Mouse (Mus musculus) cerebellum, adult 18-20 months (tissue): Measurements from ENCODE around the gene Ntrk3.
A peak's percentile ranks its signal among the peaks of the same experiment; 100 is the strongest.

Experiments used
- DNase-seq, 2 experiments: peaks; one replicate each; pipeline ENCODE4 v3.0.0; 2021

Gene Ntrk3

DNA sequence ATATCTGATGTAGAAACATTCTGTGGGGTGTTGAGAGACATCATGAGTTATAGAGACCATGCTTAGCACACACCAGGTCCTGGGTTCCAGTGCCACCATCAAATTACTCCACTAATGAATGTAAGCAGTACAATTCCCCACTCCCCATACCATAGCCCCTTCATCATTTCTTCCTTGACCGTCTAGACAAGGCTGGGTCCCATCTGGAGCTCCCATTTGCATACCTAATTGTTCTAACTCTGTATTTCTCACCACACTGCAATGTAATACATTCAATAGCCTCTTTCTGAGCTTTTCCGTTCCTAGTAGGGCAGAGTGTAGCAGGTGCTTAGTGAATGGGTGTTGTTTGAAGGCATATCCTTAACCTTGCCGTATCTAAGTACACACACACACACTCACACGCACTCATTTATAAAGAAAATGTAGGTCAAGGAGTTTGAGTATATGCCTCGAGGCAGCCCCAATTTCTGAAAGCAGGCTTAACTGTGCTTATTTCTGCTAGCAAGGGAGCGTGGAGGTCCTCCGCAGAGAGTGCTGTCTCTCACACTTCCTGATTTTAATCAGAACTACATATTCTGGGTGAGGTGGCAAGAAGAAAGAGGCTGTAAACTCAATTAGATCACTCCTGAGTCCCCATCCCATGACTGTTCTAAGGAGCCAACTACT, 17.9 kb downstream of the Ntrk3 start:
- DNase-seq: no peak

DNA sequence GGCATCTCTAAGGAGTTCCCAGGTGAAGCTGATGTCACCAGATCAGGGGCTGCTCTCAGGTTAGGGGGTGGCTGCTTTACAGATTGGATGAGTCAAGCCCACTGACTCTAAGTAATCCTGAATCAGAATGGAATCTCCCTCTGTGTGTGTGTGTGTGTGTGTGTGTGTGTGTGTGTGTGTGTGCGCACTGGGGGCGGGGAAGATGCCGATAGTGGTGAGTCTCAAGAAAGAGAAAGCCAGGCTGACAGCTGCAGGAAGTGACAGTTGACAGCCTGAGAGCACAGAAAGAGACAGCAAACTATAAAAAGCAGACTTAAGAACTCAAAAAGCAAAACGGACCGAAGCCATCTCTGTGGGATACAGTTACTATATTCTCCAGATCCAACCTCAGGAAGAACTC, 18.7 kb downstream of the Ntrk3 start:
- DNase-seq: no peak

DNA sequence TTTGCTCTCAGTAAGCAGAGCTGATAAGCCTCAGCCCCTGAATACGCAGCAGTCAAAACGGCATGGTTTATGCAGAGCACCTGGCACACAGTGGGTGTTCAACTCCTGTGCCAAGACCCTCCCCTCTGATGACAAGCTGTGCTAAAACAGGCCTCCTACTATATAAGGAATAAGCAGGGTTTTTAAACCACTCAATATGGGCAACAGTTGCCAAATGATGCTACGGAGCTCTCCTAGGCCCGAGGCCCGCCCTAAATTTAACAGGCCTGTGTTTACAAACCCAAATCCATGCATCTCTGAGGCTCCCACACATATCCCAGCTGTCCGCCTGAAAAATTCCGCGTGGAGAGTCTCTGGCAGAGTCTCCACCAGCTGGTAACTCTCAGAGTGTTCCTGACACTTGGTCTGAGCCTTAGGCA, 19.6 kb downstream of the Ntrk3 start:
- peak; percentile 60 to 64 for DNase-seq

DNA sequence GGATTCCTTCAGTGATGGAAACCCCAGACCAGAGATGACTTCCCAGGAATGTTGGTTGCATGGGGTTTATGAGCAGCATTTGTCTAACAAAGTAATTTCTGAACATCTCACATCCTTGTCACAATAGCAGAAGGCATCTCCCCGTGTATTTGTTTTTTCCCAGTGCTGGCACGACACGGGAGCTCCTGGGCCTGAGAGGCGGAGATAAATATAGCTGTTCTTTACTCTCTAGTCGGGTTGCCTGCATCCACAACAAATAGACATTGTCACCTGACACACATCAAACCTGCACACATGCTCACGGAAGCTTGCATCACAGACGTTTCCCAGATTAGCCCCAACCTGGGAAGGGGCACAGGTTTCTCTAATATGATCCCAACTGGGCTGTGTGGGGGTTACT, 30.1 kb downstream of the Ntrk3 start:
- no peak for DNase-seq

DNA sequence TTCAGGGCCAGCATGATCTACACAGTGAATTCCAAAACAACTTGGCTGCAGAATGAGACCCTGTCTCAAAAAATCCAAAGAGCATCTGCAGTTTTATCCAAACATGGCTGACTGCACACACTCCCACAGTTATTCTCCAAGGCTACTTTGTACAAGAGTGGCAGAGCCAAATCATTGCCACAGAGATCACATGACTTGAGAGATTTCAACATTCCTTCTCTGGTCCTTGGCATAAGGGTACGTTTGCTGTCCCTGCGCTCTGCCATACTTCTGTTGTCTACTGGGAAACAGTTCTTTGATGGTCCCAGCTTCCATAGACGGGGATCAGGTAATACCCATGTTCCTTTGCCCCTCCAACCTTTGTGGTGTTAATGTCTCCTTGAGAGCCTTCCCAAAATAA, 30.7 kb downstream of the Ntrk3 start:
- no peak for DNase-seq

DNA sequence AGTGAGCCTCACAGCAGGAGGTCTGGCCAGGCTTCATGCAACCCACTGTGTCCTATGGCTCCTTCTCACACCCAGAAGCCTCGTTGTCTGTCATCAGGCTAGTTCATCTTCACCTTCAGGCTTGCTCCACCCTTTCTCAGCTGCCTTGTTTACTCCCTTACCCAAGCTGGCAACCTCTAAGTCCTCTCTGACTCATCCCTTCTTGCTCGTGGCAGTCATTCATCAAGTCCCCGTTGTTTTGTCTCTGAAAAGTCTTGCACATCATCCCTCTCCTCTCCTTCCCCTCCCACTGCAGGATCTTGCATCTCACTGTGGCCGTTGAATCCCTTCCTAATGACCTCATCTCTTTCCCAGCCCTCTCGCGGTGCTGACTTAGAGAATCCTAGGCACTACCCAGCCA, 35.1 kb downstream of the Ntrk3 start:
- DNase-seq: no peak

DNA sequence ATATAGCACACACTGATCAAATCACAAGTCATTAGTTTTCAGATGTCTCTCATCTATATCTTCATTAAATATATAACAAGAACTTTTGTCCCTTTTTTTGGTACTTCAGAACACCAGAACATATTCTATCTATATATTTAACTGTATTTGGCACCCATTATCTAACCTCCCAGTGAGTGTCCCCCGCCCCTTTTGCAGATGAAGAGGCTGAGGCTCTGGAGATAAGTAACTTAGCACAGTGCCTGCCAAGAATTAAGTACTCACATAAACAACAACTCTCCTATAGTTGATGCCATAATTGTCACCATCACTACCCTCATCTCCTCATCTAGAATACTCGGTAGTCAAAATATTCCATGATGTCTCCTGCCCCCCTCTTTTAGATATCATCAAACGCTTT, 42.6 kb downstream of the Ntrk3 start:
- DNase-seq: no peak

DNA sequence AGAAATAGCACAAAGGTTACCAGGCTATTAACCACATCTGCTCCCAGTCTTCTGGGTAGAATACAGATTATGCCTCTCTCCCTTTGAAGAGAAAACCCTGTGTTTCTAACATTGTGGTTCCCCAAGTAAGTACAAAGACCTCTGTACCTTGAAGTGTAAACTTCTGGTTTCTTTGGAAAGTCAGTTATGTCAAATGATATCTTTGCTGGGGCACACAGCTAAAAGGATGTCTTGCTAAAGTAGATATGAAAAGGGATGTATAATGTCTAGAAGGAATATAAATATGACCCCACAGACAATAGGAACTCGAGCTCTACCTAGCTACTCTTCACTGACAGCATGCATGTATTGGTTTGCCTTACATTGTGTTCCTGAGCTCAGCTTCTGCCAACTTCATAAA, 44.7 kb downstream of the Ntrk3 start:
- no peak for DNase-seq

DNA sequence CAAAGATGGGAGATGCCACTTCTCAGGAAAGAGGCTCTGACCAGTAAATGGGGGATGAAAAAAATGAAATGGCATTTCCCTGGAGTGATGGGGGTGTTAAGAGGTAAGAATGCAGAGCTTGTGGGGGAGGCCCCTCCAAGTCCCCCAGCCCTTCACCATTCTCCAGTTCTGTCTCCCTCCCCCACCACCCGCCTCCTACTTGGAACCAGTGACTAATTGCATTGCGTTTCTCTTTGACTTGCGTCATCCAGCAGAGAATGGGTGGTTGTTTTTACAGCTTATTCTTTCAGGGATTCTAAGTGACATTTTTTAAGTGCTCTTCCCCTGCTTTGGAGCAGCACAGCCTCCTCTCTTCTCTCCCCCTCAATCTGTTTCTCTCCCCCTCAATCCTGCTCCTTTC, 46.9 kb downstream of the Ntrk3 start:
- DNase-seq: no peak

DNA sequence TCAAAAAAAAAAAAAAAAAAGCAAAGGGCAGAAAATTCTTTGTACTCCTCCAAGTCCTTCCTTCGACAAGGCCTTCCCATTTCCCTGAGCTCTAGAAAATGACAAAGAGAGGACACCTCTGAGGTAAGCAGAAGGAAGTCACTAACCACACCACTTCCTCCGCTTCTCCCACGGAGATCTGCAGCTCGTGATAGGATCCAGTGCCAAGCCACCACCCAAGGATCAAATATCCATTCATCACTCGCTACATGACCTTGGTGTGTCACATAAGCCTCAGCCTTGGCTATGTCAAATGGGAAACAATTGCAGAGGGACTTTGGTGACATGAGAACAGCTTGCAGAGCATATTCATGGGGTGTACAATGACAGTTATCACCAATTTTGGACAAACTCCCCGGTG, 52.9 kb downstream of the Ntrk3 start:
- DNase-seq: no peak

DNA sequence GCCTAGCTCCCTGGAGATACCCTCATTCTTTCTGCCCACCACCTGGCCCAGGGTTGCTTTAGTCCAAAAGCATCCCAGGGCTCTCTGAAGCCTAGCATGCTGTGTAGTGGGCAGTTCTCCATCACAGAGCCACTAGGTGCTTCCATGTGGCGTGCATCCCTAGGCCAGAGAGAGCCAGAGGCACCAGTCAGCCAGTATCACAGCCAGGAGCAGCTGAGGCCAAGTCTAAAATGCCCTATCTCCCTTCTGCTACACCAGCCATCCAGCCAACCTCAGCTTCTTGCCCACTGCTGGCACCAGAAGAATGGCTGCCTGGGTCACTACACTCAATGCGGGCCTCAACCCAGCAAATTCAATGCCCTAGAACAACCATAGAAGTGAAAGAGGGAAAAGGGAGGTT, 56.9 kb downstream of the Ntrk3 start:
- DNase-seq: no peak

DNA sequence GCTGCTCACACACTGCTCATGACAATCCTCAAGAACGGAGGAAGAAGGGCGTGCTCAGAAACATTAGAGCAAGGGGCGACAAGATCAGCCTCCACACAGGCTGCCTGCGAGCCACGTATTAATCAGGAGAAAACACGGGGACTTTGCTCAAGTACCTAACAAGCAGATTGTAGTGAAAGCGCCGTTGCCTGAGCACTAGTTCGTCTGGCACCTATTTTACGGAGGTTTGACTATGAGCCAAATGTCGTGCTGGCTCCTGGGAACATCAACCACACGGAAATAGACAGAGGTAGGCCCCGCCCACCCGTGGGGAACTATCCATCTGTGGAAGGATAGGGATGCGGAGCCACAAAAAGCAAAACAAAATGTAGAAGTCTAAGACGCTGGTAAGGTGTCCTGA, 68.4 kb downstream of the Ntrk3 start:
- DNase-seq: no peak

DNA sequence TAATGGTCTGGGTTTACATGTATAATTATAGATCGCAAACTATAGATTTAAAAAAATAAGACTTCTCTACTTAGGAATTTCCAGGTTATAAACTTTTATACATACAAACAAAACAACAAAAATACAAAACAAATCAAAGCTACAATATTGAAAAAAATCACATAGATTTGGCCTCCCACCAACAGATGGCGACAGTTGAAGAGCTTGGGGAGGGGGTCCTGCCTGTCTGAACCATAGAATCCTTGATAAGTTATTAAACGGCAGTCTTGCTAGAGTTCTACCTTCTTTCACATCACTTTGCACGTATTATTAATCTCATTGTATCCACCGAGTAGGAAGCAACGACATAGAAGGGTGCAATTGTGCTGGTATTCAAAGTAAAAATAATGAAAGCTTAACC, 68.9 kb downstream of the Ntrk3 start:
- DNase-seq: no peak

DNA sequence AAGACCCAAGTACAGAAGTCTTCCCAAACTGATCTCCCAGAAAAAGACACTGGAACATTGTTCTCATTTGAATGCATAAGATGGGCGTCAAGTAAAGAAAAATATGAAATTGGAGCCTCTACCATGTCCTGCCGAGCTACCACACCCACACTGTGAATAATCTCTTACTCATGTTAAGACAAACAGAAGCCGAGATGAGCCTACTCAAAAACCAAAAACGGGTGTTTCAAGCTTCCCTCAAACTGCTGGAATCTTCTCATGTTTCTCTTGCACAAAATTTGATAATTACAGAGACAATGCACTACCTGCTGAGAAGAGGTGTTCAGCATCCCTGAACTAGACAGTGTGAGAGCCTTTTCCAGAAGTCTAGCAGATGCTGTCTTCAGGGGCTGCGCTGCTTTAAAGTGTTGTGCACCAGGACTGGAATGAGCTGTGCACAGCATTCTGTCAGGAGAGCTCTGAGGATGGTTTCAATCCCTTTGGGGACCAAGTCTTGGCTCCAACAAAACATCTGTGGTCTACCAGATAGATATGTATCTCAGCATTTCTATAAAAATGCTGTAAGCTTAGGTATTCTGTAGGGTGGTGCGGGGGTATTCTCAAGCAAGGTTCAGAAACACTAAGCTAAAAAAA, 69.7 kb downstream of the Ntrk3 start:
- DNase-seq: no peak

DNA sequence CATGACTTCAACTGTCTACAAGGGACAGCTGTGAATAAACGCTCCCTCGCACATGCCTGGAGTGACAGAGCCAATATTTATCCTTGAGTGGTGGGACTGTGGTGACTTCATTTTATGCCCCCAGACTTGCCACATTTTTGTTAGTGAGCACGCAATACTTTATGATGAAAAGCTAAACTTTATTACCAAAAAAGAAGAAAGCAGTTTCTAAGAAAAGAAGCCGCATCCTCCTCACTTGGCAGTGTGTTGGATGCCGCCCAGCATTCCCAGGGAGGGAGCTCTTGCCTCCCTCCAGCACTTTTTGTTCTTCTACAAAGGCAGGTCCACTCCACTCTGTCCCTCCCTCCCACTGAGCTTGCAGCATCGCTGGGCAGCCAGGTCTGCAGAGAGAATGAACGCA, 77.0 kb downstream of the Ntrk3 start:
- DNase-seq: no peak

DNA sequence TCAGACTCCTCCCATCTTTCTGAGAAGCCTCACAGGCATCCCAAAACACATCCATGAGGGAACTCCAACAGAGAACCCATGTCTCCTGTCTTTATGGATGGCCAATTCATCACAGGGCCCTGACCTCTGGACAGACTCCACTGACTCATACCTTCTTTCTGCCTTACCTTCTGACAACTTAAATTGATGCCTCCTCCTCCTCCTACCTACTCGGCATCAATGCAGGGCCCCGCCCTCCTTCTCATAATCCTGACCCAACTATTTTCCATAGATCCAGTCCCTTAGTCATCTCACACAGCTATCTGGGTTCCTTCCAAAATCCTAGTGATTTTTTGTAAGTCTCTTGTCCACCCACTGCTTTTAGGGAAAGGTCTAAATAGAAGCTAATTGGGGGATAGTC, 78.0 kb downstream of the Ntrk3 start:
- DNase-seq: no peak

DNA sequence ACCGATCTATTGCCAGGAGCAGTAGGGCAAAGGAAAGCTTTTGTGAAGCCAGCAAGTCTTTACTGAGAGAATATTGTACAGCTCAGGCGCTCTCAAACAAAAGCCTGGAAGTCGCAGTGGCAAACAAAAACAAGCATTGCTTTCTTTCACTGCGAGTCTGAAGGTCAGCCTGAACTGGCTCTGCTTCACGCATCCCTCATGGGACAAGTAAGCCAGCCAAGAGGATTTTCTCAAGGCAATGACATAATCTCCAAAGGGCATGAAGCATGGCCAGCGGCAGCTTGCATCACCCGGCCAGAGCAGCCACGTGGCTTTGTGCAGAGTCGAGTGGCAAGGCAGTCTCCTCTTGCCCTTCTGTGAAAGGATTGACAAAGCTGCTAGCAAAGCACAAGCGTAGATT, 79.8 kb downstream of the Ntrk3 start:
- peak; percentile 9 to 10 for DNase-seq

DNA sequence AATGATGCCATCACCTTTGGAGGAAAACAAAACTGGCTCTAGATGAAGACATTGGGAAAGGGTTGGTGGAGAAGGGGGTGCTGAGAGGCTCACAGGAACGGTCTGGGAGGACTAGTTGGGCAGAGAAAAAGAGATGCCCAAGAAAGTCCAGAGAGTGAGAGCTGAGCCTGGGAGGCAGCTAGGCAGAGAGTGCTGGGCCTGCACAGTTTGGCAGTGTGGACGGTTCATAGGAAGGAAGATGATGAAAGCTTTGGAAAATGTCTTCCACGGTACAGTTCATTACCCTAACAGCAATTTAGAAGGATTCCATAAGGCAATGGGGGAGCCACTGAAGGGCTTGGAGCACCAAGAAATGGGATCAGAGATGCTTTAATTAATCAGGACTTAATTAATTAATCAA, 81.6 kb downstream of the Ntrk3 start:
- no peak for DNase-seq

DNA sequence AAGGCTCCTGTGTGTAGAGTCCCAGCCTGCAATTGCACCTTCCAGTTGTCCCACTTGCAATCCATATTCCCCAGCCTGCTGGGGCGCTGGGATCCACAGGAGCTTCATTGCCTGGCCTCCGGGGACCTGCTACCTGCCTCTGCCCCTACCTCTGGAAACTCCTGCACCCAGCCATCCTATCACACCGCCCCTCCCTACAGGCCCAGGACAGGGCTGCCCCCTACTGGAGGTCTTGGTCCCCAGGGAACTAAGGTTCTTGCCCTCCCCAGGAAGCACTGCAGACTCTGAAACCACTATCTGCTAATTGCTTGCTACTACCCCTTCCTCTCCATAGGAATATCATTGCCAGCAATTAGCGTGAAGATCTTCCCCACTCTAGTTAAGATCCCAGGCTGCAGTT, 84.1 kb downstream of the Ntrk3 start:
- no peak for DNase-seq

DNA sequence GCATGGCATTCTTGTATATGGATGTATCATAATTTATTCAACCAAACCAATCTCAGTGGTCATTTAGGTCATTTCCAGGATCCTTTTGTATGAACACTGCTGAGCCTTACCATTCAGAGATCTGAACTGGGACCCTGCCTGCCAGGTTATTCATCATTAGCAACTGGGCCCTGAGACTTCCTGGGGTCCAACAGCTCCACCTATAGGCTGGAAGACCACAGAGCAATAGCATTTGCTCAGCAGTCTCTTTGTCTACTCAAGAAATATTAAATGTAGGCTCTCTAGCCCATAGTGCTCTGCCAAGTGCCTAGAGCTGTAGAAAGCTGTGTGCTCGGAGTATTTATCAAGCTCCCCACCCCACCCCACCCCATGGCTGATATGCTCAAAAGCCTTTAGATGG, 85.5 kb downstream of the Ntrk3 start:
- no peak for DNase-seq

DNA sequence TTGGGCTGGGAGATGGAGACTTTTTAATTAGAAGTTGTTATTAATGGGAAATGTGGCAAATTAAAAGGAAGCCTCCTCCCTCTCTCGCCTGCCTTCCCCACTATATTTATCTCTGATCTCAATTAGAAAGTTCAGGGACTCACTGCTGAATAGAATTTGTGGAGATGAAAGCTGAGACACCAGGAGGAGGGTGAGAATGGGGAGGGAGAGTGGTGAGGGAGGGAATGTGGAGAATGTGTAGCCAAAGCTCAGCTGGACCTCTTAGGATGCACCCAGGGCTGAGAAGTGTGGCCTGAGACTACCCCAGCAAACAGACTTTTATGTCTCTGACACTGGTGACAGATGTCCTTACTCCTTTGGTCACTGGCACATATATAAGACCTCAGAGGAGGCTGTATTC, 86.3 kb downstream of the Ntrk3 start:
- DNase-seq: no peak

DNA sequence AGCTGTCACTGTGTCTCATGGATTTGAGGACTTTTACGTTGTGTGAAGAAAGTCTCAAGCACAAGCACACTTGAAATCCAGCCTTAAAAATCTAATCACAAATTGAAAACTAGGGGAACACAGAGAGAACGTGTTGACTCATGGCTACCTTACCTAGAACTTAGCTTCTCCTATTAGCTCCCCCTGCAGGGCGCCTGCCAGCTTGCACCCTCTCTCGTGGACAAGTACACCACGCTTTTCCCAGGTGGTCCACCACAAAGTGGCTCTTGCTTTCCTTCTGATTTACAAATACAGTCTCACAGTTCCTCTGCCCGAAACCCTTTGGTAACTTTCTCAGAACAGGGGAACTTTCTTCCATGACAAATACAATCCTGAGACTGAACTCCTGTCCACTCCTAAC, 94.1 kb downstream of the Ntrk3 start:
- DNase-seq: peak in 1 of 2 experiments; percentile 6

DNA sequence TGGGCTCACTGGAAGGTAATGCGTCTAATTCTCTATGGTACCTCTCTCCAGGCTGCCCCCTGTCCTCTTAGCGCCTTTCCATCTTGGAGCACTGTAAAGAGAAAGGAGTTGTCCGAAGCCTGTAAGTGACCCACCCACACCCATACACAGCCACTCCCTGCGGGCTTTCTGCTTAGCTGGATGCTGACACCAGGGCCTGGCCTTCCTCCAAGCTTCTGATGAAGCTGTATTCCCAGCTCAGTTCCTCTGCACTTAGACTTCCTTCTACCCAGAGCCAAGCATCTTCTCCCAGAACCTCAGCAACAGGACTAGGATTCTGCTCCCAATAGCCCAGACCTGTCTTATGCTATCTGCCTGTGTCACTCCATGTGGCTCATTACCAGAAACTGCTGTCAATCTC, 114.1 kb downstream of the Ntrk3 start:
- no peak for DNase-seq

DNA sequence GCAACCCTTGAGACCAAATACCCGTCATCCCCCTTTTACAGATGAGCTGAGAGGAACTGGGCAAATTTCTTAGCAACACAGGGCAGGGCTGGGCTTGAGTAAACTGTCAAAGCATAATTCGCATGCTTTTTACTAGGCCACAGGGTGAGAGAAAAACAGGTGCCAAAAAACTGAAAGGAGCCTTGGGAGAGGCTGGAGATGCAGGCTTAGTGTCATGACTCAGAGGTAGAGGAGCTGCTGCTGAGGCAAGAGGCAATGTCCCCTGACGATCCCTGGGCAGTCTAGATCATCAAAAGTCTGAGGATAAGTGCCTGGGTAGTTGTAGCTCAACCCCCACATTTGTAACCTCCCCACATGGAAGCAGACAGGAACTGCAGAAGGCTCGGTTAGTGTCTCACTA, 116.7 kb downstream of the Ntrk3 start:
- no peak for DNase-seq
